Mouse (Mus musculus) thymus, postnatal 0 days (tissue): Measurements from ENCODE around the gene Foxl1. TPM values are rescaled to one million over a fixed set of nuclear protein-coding genes. Genes with fewer than 3 reads are reported as not detected.
A peak's percentile ranks its signal among the peaks of the same experiment; 100 is the strongest.

Experiments used
- DNase-seq: peaks from one replicate; pipeline ENCODE4 v3.0.0-alpha.2; 2015; ENCODE audit warnings: low spot score
- polyA plus RNA-seq: library from polyadenylated mRNA; unstranded; fragments of >200 nt; fragmentation: Nextera tagmentation; extraction: Ambion mirVana; gene quantifications from 2 replicates; pipeline ENCODE4 v1.2.1, GENCODE M21; 2015

Gene Foxl1
- polyA plus RNA-seq, 1 experiment from 2014 or later: 0.12 TPM

DNA sequence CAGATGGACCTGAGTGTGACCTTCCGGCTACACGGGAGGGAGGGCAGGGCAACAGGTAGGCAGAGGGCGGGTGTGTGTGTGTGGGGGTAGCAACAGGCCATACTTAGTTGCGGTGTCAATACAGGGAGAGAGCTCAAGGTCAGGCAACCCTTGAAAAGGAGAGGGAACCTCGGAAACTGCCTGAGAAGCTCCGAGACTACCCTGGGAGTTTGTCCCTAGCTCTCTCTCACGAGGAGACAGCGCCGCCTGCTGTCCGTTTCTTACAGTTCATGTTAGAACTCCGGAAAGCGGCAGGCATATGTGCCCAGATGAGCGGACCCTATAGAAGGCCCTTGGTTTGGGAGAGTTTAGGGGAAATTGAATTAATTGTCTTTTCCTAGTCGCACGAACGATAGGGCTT lies 35.1 kb upstream of the Foxl1 start:
- peak; percentile 79 for DNase-seq

- DNase-seq: no peak
Observed at GRCm38 (mm10) chr8:121093496-121093895, 34.2 kb upstream of the Foxl1 start.

- DNase-seq: peak; percentile 77
Observed at GRCm38 (mm10) chr8:121104049-121104818, 23.5 kb upstream of the Foxl1 start.

GRCm38 (mm10) chr8:121107668-121108656 lies 19.8 kb upstream of the Foxl1 start, which contains the start of gene Mthfsd:
Gene Mthfsd (minus strand): TSS chr8:121108392.
- peak; percentile 98 for DNase-seq

DNA sequence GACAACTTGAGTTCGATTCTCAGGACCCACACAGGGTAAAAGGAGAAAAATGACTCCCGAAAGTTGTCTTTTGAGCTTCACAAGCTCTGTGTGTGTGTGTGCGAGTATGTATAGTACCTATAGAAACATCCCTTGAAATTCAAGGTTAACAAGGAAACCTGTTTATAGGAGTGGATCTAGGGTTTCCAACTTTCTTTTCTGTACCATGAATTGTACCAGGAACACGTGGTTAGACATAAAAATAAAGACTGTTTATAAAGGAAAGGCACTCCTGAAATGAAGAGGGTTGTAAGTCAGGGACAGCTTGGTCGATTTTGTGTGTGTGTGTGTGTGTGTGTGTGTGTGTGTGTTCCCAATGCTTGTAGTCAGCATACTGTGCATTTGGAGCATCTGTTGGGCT lies 19.1 kb upstream of the Foxl1 start:
- DNase-seq: no peak

DNA sequence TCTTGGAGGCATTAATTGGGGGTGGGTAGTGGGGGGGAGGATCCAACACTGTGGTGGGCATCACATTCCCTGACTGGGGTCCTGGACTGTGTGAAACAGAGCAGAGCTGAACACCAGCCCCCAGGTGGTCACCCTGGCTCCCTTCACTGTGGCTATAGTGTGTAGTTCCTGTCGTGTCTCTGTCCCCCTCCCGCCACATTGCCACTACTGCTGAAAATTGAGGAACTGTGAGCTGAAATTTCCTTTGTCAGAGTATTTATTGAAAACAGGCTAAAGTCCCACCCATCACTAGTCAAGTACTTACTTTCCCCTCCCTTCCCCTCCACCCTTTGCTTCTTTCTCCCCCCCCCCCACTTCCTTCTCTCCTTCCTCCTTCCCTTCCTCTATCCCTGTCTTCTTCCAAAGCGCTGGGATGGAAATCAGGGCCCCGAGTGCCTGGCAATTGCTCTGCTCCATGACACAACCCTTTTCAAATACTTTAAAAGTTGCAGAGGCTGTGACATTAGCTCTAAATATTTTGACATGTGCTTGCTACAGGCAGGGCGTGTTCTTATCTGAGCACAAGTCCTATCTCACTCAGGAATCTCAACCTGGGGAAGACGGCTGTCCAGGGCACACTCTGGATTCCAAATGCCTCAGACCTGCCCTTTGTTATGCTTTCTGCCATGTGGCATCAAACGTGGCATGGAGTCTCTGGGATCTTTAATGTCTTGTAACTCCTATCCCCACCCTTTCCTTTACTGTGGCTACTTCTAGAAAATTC lies 16.4 kb upstream of the Foxl1 start:
- no peak for DNase-seq

GRCm38 (mm10) chr8:121113261-121113660 lies 14.5 kb upstream of the Foxl1 start:
- DNase-seq: peak; percentile 95

- no peak for DNase-seq
Observed at GRCm38 (mm10) chr8:121115136-121115535, 12.6 kb upstream of the Foxl1 start.

DNA sequence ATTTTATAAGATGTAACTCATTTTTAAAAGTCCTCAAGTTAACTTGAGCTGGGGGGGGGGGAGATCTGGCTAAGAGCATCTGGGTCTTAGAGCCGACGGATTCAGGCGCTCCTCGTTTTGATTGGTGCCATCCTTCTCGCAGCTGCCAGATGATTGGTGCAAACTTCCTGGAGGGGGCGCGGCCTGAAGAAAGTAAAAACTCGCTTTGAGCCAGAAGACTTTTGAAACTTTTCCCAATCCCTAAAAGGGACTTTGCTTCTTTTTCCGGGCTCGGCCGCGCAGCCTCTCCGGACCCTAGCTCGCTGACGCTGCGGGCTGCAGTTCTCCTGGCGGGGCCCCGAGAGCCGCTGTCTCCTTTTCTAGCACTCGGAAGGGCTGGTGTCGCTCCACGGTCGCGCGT lies 11.8 kb upstream of the Foxl1 start, which contains the start of gene Foxc2:
Gene Foxc2 (plus strand): TSS at position 224 of the 400 bp plus-strand sequence.
- DNase-seq: peak; percentile 74

DNA sequence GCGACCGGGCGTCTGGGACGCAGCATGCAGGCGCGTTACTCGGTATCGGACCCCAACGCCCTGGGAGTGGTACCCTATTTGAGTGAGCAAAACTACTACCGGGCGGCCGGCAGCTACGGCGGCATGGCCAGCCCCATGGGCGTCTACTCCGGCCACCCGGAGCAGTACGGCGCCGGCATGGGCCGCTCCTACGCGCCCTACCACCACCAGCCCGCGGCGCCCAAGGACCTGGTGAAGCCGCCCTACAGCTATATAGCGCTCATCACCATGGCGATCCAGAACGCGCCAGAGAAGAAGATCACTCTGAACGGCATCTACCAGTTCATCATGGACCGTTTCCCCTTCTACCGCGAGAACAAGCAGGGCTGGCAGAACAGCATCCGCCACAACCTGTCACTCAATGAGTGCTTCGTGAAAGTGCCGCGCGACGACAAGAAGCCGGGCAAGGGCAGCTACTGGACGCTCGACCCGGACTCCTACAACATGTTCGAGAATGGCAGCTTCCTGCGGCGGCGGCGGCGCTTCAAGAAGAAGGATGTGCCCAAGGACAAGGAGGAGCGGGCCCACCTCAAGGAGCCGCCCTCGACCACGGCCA lies 11.1 kb upstream of the Foxl1 start:
- DNase-seq: no peak

- DNase-seq: no peak
Observed at GRCm38 (mm10) chr8:121117186-121117651, 10.5 kb upstream of the Foxl1 start.

- no peak for DNase-seq
Observed at GRCm38 (mm10) chr8:121117906-121118305, 9.8 kb upstream of the Foxl1 start.

DNA sequence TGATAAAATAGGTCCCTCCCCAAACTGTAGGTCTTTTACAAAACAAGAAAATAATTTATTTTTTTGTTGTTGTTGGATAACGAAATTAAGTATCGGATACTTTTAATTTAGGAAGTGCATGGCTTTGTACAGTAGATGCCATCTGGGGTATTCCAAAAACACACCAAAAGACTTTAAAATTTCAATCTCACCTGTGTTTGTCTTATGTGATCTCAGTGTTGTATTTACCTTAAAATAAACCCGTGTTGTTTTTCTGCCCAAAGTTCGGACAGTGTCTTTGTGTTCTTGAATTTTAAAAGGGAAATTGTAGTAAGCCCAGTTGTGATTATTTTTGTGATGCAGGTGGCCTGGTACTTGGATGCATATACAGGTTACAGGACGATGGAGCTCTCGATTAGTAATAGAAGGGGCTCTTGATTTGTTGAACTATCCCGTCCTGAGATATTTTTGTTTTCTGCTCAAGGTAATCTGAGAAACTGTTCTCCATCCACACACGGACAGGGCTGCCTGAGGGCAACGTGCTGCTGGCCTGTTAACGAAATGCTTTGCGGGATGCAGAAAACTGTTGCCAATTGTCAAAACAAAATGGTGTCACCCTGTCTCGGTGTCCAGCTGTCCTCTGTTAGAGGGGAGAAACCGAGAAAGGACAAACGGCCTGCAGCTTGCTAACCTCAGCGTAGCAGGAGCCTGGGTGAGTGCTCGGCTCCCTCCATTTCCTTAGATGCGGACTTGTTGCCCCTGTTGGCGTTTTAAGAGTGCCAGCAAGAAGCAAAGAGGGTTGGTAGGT lies 8.9 kb upstream of the Foxl1 start:
- DNase-seq: no peak

DNA sequence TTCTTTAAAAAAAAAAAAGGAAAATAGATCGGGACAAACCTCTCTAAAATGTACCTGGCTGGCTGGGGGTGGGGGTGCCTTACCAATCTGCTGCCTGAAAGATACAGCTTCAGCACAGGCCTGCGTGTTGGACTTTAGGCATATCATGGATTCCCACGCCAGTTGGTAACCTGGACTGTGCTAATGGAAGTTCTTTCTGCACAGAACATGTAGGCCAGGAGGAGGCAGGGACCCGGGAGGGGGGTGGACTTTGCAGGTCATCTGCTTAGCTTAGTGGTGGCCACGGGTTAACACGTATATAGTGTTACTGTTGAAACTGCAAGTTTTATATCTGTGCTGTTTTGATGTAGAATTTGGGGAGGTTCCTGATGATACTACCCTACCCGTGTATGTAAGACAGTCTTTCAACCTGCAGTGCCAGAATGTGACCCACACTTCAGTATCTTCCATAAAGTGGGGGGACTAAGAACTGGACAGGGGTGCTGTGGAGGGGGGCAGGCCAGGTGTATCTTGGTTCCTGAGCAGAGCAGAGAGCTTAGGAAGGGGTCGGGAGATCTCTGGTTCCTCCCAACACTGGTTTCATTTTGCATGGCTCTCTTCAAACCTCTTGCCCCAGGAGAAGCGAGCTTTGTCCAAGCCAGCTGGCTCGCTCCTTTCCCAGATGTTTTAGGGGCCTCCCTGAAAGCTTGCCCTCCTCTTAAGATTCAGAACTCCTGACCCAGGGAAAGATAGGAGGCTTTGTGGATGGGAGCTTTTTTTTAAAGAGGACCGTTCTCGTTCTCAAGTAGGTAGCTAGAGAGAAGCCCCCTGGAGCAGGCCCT lies 7.9 kb upstream of the Foxl1 start:
- no peak for DNase-seq

GRCm38 (mm10) chr8:121120456-121121419 lies 7.0 kb upstream of the Foxl1 start:
- no peak for DNase-seq

- no peak for DNase-seq
Observed at GRCm38 (mm10) chr8:121121704-121122103, 6.0 kb upstream of the Foxl1 start.

DNA sequence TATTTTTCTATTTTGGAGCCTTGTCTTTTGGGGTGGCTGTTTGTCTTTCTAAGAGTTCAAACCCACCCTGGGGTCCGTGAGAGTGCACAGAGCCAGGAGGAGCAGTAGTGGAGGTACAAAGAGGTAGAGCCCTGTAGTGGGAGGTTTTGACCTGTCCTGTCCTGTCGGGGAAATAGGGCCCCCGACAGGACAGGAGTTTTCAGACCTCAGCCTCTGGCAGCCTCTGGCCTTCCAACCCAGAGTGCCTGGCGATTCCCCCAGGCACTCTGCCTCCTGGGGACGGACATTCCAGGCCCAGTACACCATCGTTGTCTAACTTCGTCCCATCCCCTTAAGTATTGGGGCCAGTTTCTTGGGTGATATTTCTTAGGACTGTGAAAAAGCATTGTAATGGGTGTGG lies 5.4 kb upstream of the Foxl1 start:
- no peak for DNase-seq

DNA sequence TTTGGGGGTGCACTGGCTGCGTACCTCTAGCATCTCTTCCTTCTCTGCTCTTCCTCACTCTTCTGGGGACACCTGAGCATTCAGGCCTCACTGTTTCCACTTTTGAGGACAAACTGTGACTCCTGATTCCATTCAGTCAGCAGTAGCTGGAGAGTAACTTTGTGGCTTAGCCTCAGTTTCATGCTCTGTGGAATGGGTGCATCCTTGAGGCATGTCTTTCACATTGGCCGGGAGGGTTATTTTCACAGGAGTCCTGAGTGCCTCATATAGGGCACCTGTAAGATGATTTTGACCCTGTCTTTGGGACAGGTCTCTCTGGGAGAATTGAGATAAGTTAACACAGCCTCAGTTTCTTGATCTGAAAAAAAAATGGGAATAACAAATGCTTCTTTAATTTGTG lies 4.6 kb upstream of the Foxl1 start:
- no peak for DNase-seq
